Mouse (Mus musculus): Measurements from ENCODE around the gene Disp2.

- TF ChIP-seq POLR2A (IDR thresholded peaks at IDR 0.05; ENCODE audit: insufficient read length, low read depth) = no peak
- TF ChIP-seq E2F4 (IDR thresholded peaks at IDR 0.05; ENCODE audit: insufficient read depth) = no peak
- no peak for TF ChIP-seq MYOD1 (IDR thresholded peaks at IDR 0.05; ENCODE audit: control insufficient read depth in 1 of 3, insufficient read length in 2 of 3, low read depth in 2 of 3)
- TF ChIP-seq CEBPB (IDR thresholded peaks at IDR 0.05; ENCODE audit: insufficient read depth, poor library complexity, severe bottlenecking) = no peak
- no peak for TF ChIP-seq TCF12 (IDR thresholded peaks at IDR 0.05; ENCODE audit: insufficient read depth, poor library complexity, severe bottlenecking)
- TF ChIP-seq MAX (IDR thresholded peaks at IDR 0.05; ENCODE audit: low read depth) = no peak
- no peak for TF ChIP-seq POLR2AphosphoS2 (IDR thresholded peaks at IDR 0.05; ENCODE audit: insufficient read length, low read depth)
- no peak for TF ChIP-seq MYOG (IDR thresholded peaks at IDR 0.05; ENCODE audit: control insufficient read depth in 1 of 3, insufficient read depth in 1 of 3, insufficient read length in 2 of 3, low read depth in 2 of 3)
- no peak for TF ChIP-seq REST (IDR thresholded peaks at IDR 0.05; ENCODE audit: insufficient read depth, insufficient read length)
- TF ChIP-seq USF1 (IDR thresholded peaks at IDR 0.05; ENCODE audit: low read depth) = no peak
- TF ChIP-seq TCF3 (IDR thresholded peaks at IDR 0.05; ENCODE audit: insufficient read length, low read depth) = no peak
These were observed 19.7 kb upstream of the Disp2 start for GRCm38 (mm10) chr2:118759828-118760227.

All from myocyte (in vitro differentiated cells).